Mouse (Mus musculus) limb, embryonic 12.5 days (tissue): ENCODE data around the gene Snapc3. TPM values are rescaled to one million over a fixed set of nuclear protein-coding genes. Genes with fewer than 3 reads are reported as not detected.

Experiments
- ATAC-seq: fragments of 200-750 bp; cut with Nextera tagmentation; 2 replicates; pipeline ENCODE4 v1.8.0; 2017; ENCODE audit warnings: low read depth, moderate TSS enrichment; ENCODE audit not compliant: insufficient number of reproducible peaks, insufficient read depth, low FRiP score, low TSS enrichment
- H3K27ac ChIP-seq: fragments of 300-500 bp; sonication (generic); 2 replicates; pipeline ENCODE4 v1.5.1; 2016; ENCODE audit warnings: mild to moderate bottlenecking, moderate library complexity
- H3K27me3 ChIP-seq: fragments of 300-500 bp; sonication (generic); 2 replicates; pipeline ENCODE4 v1.6.1; 2016; ENCODE audit warnings: mild to moderate bottlenecking, moderate library complexity
- H3K36me3 ChIP-seq: fragments of 300-500 bp; sonication (generic); 2 replicates; pipeline ENCODE4 v1.6.1; 2016; ENCODE audit warnings: mild to moderate bottlenecking, moderate library complexity
- H3K4me1 ChIP-seq: fragments of 300-500 bp; sonication (generic); replicated peaks from 2 replicates; pipeline ENCODE4 v1.6.1; 2016
- H3K4me2 ChIP-seq: fragments of 300-500 bp; sonication (generic); 2 replicates; pipeline ENCODE4 v1.6.1; 2016; ENCODE audit warnings: mild to moderate bottlenecking, moderate library complexity
- H3K4me3 ChIP-seq: fragments of 300-500 bp; sonication (generic); replicated peaks from 2 replicates; pipeline ENCODE4 v1.5.1; 2016; ENCODE audit warnings: mild to moderate bottlenecking
- H3K9ac ChIP-seq: fragments of 300-500 bp; sonication (generic); replicated peaks from 2 replicates; pipeline ENCODE4 v1.6.1; 2016; ENCODE audit warnings: mild to moderate bottlenecking, moderate library complexity
- H3K9me3 ChIP-seq: fragments of 300-500 bp; sonication (generic); 2 replicates; pipeline ENCODE4 v1.6.1; 2016; ENCODE audit warnings: mild to moderate bottlenecking, moderate library complexity
- whole genome bisulfite sequencing: fragments of 180-500 bp; shearing (Covaris S2); methylation state at CpG from one replicate; pipeline ENCODE4 v1.1.7; 2016; 5-methylcytosine and 5-hydroxymethylcytosine counted together
- polyA plus RNA-seq: library from polyadenylated mRNA; unstranded; fragments of >200 nt; fragmentation: Nextera tagmentation; extraction: Ambion mirVana; gene quantifications from 2 replicates; pipeline ENCODE4 v1.2.1, GENCODE M21; 2016

Snapc3 gene
- polyA plus RNA-seq, 1 experiment from 2014 or later = 57.5 TPM

DNA sequence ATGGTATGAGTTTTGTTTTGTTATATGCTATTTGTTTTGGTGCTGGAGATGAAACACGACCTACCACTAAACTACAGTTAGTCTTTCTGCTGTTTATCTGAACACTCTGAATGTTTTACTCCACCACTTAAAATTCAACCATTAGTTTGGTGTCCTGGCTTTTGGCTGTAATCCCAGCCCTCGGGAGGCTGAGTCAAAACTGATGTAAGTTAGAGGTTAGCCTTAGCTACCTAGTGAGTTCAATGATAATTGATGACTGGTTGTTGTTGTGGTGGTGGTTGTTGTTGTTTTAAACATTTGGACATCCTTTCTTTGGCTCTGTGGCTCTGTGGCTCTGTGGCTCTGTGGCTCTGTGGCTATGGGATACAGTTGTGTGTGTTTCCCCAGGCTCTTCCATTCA, 1.3 kb downstream of the Snapc3 start:
- Histone ChIP-seq H3K4me1 (peaks cover 9% of the 10 kb centered on the region), H3K9ac (peak overlapping the region; percentile 87; the same call in 1 of the 2 replicates), H3K9me3 (no peaks in the 10 kb centered on the region; the same call in 1 of the 2 replicates), H3K27me3 (no peaks in the 10 kb centered on the region), H3K36me3 (peaks cover 33% of the 10 kb centered on the region), H3K4me3 (peak overlapping the region; percentile 94), H3K4me2 (peak overlapping the region; percentile 76), H3K27ac (no peak overlapping the region)
- 81% methylated on average over 2 of the region's 2 CpGs for WGBS
- ATAC-seq = no peak

DNA sequence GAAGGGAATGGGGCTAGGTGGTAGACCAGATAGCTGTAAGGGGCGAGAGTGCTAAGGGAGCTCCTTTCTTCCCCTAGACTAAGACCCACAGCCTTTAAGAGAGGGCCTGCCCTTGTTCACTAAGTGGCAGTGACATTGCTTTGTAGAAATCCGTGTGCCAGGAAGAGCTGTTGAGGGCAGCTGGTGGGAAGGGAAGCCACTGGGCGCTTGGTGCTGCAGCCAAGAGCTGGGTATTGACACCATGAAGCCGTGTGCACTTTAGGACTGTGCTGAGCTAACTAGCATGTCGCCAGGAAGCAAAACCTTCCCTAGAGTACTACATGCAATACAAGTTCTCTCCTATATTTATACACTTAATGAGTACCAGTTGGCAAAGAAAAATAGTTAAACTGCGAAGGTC, 6.1 kb downstream of the Snapc3 start:
- no peak overlapping the region for H3K4me3 ChIP-seq
- WGBS = 95% methylated on average over 6 of the region's 6 CpGs
- no peak overlapping the region for H3K9ac ChIP-seq
- H3K4me2 ChIP-seq = no peak overlapping the region
- H3K27ac ChIP-seq = no peak overlapping the region
- H3K9me3 ChIP-seq = 0 out of 2 replicates have a peak, but pooled peaks cover 2% of the 10 kb centered on the region
- H3K4me1 ChIP-seq = peaks cover 6% of the 10 kb centered on the region
- no peak for ATAC-seq
- no peaks in the 10 kb centered on the region for H3K27me3 ChIP-seq
- peaks cover 81% of the 10 kb centered on the region for H3K36me3 ChIP-seq

GRCm38 (mm10) chr4:83425119-83425518, 7.6 kb downstream of the Snapc3 start:
- 95% methylated on average over 4 of the region's 4 CpGs for WGBS
- Histone ChIP-seq H3K9ac (no peak overlapping the region), H3K27ac (no peak overlapping the region), H3K4me3 (no peak overlapping the region), H3K9me3 (0 out of 2 replicates have a peak, but pooled peaks cover 4% of the 10 kb centered on the region), H3K36me3 (peaks cover 84% of the 10 kb centered on the region), H3K4me2 (no peak overlapping the region), H3K4me1 (no peaks in the 10 kb centered on the region), H3K27me3 (no peaks in the 10 kb centered on the region)
- no peak for ATAC-seq

- no peak overlapping the region for H3K4me3 ChIP-seq
- no peaks in the 10 kb centered on the region for H3K4me1 ChIP-seq
- 0 out of 2 replicates have a peak, but pooled peaks cover 4% of the 10 kb centered on the region for H3K9me3 ChIP-seq
- no peak overlapping the region for H3K27ac ChIP-seq
- no peak overlapping the region for H3K9ac ChIP-seq
- no peak overlapping the region for H3K4me2 ChIP-seq
- no peak for ATAC-seq
- H3K27me3 ChIP-seq = no peaks in the 10 kb centered on the region
- peaks cover 88% of the 10 kb centered on the region for H3K36me3 ChIP-seq
- 95% methylated on average over 7 of the region's 7 CpGs for WGBS
Measured at GRCm38 (mm10) chr4:83427141-83427540, 9.6 kb downstream of the Snapc3 start.

DNA sequence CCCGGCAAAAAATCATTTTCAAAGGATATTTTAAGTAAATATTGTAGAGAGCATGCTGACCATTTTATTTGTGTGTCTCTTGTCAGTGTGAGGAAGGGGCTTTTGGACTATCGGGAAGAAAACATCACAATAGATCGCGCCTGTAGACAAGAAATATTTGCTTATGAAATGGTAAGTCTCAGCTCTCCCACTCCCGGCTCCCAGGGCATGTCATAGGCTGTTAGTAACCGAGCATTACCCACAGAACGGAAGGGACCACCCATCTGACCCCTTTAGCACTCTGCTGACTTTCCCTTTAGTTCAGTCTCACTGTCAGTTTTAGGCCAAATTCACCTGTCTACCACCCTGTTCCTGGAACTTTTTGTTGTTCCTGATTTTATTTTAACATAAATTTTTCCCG, 10.2 kb downstream of the Snapc3 start:
- Histone ChIP-seq H3K4me3 (no peak overlapping the region), H3K36me3 (peaks cover 88% of the 10 kb centered on the region), H3K27me3 (no peaks in the 10 kb centered on the region), H3K9ac (no peak overlapping the region), H3K27ac (no peak overlapping the region), H3K9me3 (0 out of 2 replicates have a peak, but pooled peaks cover 4% of the 10 kb centered on the region), H3K4me2 (no peak overlapping the region), H3K4me1 (no peaks in the 10 kb centered on the region)
- WGBS = over 99% methylated on average over 8 of the region's 8 CpGs
- ATAC-seq = no peak

GRCm38 (mm10) chr4:83428845-83429244, 11.3 kb downstream of the Snapc3 start:
- no peaks in the 10 kb centered on the region for H3K4me1 ChIP-seq
- no peak overlapping the region for H3K4me2 ChIP-seq
- H3K36me3 ChIP-seq = peaks cover 86% of the 10 kb centered on the region
- 0 out of 2 replicates have a peak, but pooled peaks cover 4% of the 10 kb centered on the region for H3K9me3 ChIP-seq
- no peaks in the 10 kb centered on the region for H3K27me3 ChIP-seq
- H3K9ac ChIP-seq = no peak overlapping the region
- no peak overlapping the region for H3K4me3 ChIP-seq
- WGBS = 85% methylated on average over 4 of the region's 4 CpGs
- no peak for ATAC-seq
- no peak overlapping the region for H3K27ac ChIP-seq

GRCm38 (mm10) chr4:83431950-83432349, 14.4 kb downstream of the Snapc3 start:
- Histone ChIP-seq H3K9ac (no peak overlapping the region), H3K27ac (no peak overlapping the region), H3K4me1 (no peaks in the 10 kb centered on the region), H3K4me2 (no peak overlapping the region), H3K27me3 (no peaks in the 10 kb centered on the region), H3K4me3 (no peak overlapping the region), H3K9me3 (0 out of 2 replicates have a peak, but pooled peaks cover 4% of the 10 kb centered on the region), H3K36me3 (peaks cover 87% of the 10 kb centered on the region)
- ATAC-seq = no peak
- WGBS = 84% methylated on average over 7 of the region's 7 CpGs

DNA sequence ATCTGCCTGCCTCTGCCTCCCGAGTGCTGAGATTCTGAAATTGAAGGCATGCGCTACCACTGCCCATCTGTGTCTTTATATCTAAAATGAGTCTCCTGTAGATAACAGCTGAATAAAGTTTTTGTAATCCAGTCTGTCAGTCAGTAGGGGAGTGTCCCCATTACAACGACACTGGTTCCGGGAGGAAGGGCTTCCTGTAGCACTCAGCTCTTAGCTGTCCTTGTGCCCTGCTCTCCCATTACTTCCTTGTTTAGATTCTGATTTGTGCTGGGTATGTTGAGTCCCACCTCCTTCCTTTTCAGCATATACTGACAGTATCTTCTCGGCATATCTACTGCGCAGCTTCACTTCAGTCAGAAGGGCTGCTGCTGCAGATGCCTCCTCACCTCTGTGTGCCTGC, 15.4 kb downstream of the Snapc3 start:
- H3K9me3 ChIP-seq = 0 out of 2 replicates have a peak, but pooled peaks cover 4% of the 10 kb centered on the region
- H3K4me2 ChIP-seq = no peak overlapping the region
- H3K4me3 ChIP-seq = no peak overlapping the region
- ATAC-seq = no peak
- no peaks in the 10 kb centered on the region for H3K27me3 ChIP-seq
- WGBS = 97% methylated on average over 6 of the region's 6 CpGs
- H3K27ac ChIP-seq = no peak overlapping the region
- H3K9ac ChIP-seq = no peak overlapping the region
- peaks cover 85% of the 10 kb centered on the region for H3K36me3 ChIP-seq
- no peaks in the 10 kb centered on the region for H3K4me1 ChIP-seq

DNA sequence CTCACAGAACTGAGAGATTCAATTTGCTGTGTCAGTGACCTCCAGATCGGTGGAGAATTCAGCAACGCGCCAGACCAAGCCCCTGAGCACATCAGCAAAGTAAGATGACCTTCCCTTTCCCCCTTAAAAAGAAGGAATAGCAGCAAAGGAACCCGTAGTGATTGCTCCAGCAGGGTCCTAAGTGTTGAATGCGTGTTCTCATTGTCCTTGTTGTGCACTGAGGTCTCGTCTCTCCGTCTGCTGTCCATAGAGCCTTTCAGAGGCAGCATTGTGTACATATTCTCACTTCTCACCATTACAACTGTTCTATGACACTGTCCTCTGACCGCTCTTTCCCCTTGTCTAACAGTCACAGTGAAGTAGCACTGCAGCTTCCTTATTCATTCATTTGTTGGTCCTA, 18.9 kb downstream of the Snapc3 start:
- no peak for ATAC-seq
- Histone ChIP-seq H3K4me2 (no peak overlapping the region), H3K4me3 (no peak overlapping the region), H3K36me3 (peaks cover 95% of the 10 kb centered on the region), H3K4me1 (no peaks in the 10 kb centered on the region), H3K27ac (no peak overlapping the region), H3K9me3 (no peaks in the 10 kb centered on the region), H3K9ac (no peak overlapping the region), H3K27me3 (no peaks in the 10 kb centered on the region)
- WGBS = 94% methylated on average over 8 of the region's 8 CpGs

DNA sequence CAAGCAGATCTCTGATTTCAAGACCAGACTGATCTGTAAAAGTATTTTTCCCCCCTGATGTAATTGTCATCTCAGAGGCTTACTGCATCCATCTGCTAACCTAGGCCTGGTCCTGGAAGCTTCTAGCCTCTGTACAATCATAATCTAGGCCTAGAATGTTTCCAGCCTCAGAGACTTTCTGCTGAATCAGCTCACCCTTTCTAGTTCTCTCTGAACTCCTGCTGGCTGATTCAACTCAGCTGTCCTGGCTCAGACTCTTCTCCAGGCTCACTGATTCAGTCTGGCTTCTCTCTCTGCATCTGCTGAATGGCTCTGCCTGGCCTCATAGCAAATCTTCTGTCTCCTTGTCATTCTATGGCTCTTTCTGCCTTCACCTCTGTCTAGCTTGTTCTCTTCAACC, 20.6 kb downstream of the Snapc3 start:
- Histone ChIP-seq H3K27me3 (no peaks in the 10 kb centered on the region), H3K4me1 (no peaks in the 10 kb centered on the region), H3K4me3 (no peak overlapping the region), H3K9ac (no peak overlapping the region), H3K4me2 (no peak overlapping the region), H3K36me3 (peaks cover 90% of the 10 kb centered on the region), H3K27ac (no peak overlapping the region), H3K9me3 (no peaks in the 10 kb centered on the region)
- no peak for ATAC-seq

DNA sequence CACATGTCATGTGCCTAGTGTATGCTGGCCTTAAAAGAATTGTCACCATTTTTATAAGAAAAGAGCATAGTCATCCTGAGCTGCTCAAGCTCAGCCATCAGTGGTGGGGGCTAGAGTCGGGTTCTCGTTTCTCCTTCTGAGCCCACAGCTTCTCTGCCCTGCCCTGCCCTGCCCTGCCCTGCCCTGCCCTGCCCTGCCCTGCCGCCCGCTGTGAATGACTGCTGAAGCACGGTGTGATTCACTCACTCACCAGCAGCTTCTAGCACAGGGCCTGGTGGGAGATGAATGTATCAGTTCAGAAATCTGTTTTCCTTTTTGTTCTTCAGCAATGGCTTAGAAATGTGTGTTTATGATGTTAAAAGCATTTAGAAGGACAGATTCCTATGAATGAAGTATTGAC, 21.5 kb downstream of the Snapc3 start:
- WGBS = 73% methylated on average over 5 of the region's 5 CpGs
- H3K4me3 ChIP-seq = no peak overlapping the region
- no peak overlapping the region for H3K9ac ChIP-seq
- H3K27me3 ChIP-seq = no peaks in the 10 kb centered on the region
- no peaks in the 10 kb centered on the region for H3K9me3 ChIP-seq
- H3K4me1 ChIP-seq = no peaks in the 10 kb centered on the region
- ATAC-seq = no peak
- no peak overlapping the region for H3K27ac ChIP-seq
- peaks cover 82% of the 10 kb centered on the region for H3K36me3 ChIP-seq
- H3K4me2 ChIP-seq = no peak overlapping the region

DNA sequence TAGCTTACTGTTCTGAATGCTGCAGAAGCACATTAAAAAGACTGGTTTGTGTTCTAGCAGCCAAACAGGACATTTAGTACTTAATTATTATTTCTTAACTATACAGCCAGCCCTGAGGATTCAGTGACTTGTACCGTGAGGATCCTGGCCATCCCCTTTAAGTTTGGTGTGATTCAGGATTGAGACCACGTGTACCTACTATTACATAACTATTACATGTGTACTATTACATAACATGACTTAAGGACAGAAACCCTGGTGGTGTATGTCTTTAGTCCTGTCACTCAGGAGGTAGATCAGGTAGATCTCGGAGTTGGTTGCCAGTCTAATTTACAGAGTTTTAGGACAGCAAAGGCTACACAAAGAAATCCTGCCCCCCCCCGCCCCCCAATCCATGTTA, 23.5 kb downstream of the Snapc3 start:
- Histone ChIP-seq H3K9me3 (no peaks in the 10 kb centered on the region), H3K27me3 (no peaks in the 10 kb centered on the region), H3K4me3 (no peak overlapping the region), H3K4me2 (no peak overlapping the region), H3K36me3 (peaks cover 62% of the 10 kb centered on the region), H3K27ac (no peak overlapping the region), H3K9ac (no peak overlapping the region), H3K4me1 (no peaks in the 10 kb centered on the region)
- 89% methylated on average over 4 of the region's 4 CpGs for WGBS
- no peak for ATAC-seq
